Mouse (Mus musculus): ENCODE measurements around the gene Shmt2.

The Shmt2 gene

GRCm38 (mm10) chr10:127510895-127511617, 11.2 kb downstream of the Shmt2 start:
- no peak for DNase-seq

GRCm38 (mm10) chr10:127509837-127510701, 12.2 kb downstream of the Shmt2 start:
- DNase-seq = no peak

- DNase-seq = peak; percentile 95
Observed at GRCm38 (mm10) chr10:127509051-127509836, 13.0 kb downstream of the Shmt2 start.

- DNase-seq = peak; percentile 80
Observed at GRCm38 (mm10) chr10:127508239-127508638, 14.0 kb downstream of the Shmt2 start.

GRCm38 (mm10) chr10:127500894-127501893, 21.1 kb downstream of the Shmt2 start, which contains the start of gene Stac3:
Gene Stac3, plus strand, starts transcription at chr10:127501686.
- no peak for DNase-seq

- no peak for DNase-seq
Observed at GRCm38 (mm10) chr10:127500042-127500441, 22.2 kb downstream of the Shmt2 start.

- DNase-seq = no peak
Observed at GRCm38 (mm10) chr10:127499516-127499915, 22.7 kb downstream of the Shmt2 start.

- no peak for DNase-seq
Observed at GRCm38 (mm10) chr10:127496156-127496555, 26.1 kb downstream of the Shmt2 start.

- no peak for DNase-seq
Observed at GRCm38 (mm10) chr10:127492118-127492517, 30.1 kb downstream of the Shmt2 start.

GRCm38 (mm10) chr10:127491128-127491512, 31.1 kb downstream of the Shmt2 start:
- no peak for DNase-seq

- DNase-seq = no peak
Observed at GRCm38 (mm10) chr10:127490160-127491127, 31.8 kb downstream of the Shmt2 start.

GRCm38 (mm10) chr10:127488856-127489255, 33.4 kb downstream of the Shmt2 start:
- DNase-seq = no peak

- DNase-seq = no peak
Observed at GRCm38 (mm10) chr10:127485235-127485634, 37.0 kb downstream of the Shmt2 start.

GRCm38 (mm10) chr10:127480833-127481813, 41.1 kb downstream of the Shmt2 start:
- no peak for DNase-seq

GRCm38 (mm10) chr10:127479131-127479530, 43.1 kb downstream of the Shmt2 start:
- peak; percentile 42 for DNase-seq

GRCm38 (mm10) chr10:127477301-127477700, 44.9 kb downstream of the Shmt2 start:
- DNase-seq = no peak

- no peak for DNase-seq
Observed at GRCm38 (mm10) chr10:127476541-127476940, 45.7 kb downstream of the Shmt2 start.

- no peak for DNase-seq
Observed at GRCm38 (mm10) chr10:127475175-127475574, 47.1 kb downstream of the Shmt2 start.

GRCm38 (mm10) chr10:127472722-127473121, 49.5 kb downstream of the Shmt2 start:
- DNase-seq = no peak

Data from cerebellum, adult 11 months (tissue).